Mouse (Mus musculus) liver, postnatal 0 days (tissue): ENCODE results near the gene Mgll.

Experiments
- CTCF ChIP-seq: sonication (generic); IDR thresholded peaks from 2 replicates; pipeline ENCODE4 v1.5.1; 2016; ENCODE audit warnings: antibody characterized with exemption, low read depth
- EP300 ChIP-seq: IDR thresholded peaks from 2 replicates; pipeline ENCODE4 v1.6.1; 2016; ENCODE audit warnings: antibody characterized with exemption, low read depth, mild to moderate bottlenecking

DNA sequence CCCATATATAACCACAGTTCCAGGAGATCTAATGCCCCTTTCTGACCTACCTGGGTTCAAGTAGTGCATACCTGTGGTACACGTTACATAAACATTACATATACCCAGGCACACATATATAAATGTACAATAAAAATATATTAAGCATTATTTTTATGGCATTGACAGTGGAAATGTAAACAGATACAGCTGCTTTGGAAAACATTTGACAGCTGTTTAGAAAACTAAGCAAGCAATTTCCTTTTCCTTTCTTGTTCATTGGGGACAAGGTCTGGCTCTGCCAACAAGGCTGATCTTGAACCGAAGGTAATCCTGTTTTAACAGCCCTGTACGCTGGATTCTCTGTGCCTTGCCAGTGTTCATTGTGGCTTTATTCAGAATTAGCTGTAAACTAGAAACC, 3.2 kb upstream of the Mgll start:
- TF ChIP-seq EP300 (no peak), CTCF (no peak)
